Mouse (Mus musculus): ENCODE measurements around the gene P2rx2. TPM values are rescaled to one million over a fixed set of nuclear protein-coding genes. Genes with fewer than 3 reads are reported as not detected.

P2rx2 gene
- not detected for total RNA-seq (2021)

DNA sequence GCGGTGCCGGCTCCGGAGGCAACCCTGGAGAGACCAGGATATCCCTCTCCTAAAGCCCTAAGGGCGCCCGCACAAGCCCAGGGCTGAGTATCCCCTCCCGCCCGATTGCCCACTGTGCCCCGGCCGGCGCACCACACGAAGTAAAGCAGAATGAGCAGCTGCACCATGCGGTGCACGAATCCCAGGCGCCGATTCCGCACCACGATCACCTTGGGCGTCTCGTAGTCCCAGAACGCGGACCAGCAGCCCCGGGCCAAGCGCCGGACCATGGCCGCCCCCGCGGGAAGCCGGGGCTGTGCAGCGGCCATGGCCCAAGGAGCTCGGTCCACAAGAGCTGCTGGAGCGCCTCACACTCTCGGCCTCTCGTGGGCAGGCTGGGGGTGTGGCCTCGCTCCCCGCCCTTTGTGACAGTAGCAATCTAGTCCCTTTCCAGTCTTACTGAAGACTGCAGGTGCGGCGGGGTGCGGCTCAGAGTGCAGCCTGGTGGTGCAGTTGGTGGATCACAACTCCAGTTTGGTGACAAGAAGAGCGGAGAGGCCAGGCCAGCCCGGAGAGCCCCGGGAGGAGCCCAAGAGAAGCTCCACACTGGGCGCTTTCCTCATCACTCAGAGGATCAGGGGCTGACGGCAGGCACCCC, at the start of gene P2rx2:
Gene P2rx2, minus strand, starts transcription at position 565 of the 637 bp plus-strand sequence.
- peak in 1 of 2 experiments; percentile 11 for DNase-seq (ENCODE audit: low spot score in 2 of 2)
- intact Hi-C loops (cut with DNase I), result no loop called here

DNA sequence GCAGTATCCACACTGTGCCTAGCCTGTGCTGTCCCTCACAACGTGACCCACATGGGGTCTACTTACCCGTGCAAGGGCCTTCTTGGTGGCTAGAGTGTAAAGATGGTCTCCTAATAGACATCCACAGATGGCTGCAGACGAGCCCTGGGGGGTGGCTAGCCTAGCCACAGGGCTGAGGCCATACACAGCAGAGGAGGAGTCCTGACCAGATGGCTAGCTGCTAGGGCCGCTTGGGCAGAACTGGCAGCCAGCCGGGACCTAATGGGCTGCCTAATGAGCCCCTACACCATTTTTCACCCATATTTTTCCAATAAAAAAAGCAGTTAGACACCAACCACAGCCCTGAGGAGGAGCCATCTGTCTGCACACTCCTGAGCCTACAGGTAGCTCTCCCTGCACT, 49.7 kb upstream of the P2rx2 start:
- intact Hi-C loops (cut with DNase I), result no loop called here
- DNase-seq (ENCODE audit: low spot score in 2 of 2), result no peak

DNA sequence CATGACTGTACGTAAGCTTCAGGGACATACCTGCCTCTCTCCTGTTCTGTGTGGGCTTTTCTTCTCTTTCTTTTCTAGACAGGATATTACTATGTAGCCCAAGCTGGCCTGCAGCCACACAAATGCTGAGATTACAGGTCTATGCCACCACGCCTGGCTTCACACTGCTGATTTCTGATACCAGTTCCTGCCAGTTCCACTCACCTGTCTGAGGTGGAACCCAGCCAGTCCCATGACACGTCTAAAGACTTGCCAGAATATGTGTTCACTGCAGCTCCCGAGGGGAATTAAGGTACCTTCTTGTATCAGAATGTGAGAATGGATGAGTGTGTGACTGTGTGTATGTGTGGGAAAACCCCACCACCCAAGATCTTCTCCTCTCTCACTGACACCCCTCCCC, 47.6 kb upstream of the P2rx2 start:
- DNase-seq (ENCODE audit: low spot score in 2 of 2), result no peak
- intact Hi-C loops (cut with DNase I), result no loop called here

DNA sequence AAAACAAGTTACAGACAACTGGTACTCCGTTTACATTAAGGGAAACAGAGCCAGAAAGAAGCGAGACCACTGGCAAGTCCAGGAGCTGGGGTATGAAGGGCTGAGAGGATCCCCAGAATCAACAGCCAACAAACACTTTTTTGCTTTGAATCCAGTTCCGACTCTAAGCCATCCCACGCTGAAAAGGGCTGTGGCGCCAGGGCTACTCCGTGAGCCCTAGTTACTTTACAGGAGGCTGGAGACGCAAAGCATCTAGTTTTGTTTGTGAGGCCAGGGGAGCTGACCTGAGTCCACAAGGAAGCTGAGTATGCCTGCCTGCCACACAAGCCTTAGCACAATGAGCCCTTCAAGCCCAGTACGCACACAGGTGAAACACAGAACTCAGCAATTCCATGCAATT, 44.3 kb upstream of the P2rx2 start:
- intact Hi-C loops (cut with DNase I), result loop anchor here (5.0 kb wide), 1 partner anchor 40 kb away; no protein-coding TSS in a partner anchor
- DNase-seq (ENCODE audit: low spot score in 2 of 2), result no peak

DNA sequence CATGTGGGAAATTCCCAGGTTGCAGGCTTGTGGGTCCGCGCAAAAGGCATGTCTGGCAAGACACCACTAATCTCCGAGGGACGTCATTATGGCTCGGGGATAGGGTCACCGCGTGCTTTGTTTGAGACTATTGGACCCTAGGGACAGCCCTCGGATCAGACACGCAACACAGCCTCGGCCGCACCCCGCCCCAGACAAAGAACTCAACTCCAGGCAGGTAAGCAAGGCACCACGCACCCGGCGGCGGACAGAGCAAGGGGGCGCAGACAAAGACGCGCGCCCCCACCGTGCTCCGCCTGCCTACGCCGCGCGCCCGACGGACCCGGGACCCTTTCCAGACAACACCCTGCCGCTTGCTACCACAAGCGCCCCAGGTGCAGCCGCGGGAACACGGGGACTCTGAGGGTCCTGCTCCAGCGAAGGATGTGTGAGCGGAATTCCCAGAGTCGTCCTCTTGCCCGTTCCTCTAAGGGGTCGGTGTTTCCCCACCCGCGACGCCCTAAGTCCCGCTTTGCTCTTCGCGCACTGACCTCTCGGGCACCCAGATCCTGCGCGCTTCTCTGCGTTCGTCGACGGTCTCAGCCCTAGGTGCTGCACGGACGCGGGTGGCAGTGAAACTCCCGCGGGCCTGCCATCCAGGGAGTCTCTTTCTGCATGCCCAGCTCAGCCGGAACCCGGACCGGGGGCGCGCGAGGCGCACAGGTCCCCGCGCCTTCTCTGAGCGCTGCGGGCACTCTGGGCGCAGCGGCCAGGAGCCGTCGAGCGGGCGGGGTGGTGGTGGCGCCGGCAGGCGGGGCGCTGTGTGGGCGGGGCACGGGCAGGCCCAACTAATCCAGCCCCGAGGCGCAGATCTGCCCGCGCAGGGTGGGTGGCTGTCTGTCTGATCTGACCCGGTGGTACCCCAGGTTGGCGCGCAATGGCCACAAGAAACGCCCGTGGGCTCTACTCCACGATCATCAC, 43.6 kb upstream of the P2rx2 start:
- intact Hi-C loops (cut with DNase I), result loop anchor here (5.0 kb wide), 1 partner anchor 41 kb away; no protein-coding TSS in a partner anchor
- peak; percentile 45 to 65 for DNase-seq (ENCODE audit: low spot score in 2 of 2)

DNA sequence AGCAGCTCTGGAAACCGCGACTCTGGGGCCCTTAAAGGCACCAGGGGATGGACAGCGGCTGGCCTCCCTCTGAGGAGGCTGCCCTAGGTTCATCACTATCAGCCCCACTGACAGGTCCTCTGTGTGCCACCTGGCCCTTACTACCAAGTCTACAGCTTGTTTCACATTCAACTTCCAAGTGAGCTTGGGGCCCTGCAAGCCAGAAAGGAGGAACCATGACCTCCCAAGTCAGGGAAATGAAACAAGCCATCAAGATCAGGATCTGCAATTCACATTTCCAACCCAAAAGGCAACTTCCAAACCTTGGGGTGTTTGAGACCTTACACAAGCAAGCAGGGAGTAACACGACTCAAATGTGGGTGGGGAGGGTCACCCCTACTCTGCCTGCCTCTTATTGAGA, 42.3 kb upstream of the P2rx2 start:
- no peak for DNase-seq (ENCODE audit: low spot score in 2 of 2)
- intact Hi-C loops (cut with DNase I), result loop anchor here (5.0 kb wide), 1 partner anchor 42 kb away; no protein-coding TSS in a partner anchor

DNA sequence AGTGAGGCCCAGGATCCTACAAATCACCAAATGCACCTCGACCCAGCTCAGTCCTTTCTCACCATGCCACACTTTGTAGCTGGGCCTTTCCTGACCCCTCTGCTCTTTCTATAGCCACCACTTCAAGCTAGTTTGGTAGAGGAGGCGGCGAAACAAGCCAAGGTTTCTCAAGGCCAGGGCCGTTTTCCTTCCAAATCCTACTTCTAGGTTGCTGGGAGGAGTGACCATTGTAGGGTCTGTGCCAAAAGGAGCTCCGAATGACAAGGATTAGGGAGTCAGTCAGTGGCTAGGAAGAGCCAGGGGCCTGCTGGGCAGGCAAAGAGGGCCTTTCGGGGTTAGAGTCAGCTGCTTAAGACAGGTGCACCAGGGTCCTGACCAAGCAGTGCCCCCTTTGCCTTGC, 41.5 kb upstream of the P2rx2 start:
- DNase-seq (ENCODE audit: low spot score in 2 of 2), result no peak
- intact Hi-C loops (cut with DNase I), result no loop called here

DNA sequence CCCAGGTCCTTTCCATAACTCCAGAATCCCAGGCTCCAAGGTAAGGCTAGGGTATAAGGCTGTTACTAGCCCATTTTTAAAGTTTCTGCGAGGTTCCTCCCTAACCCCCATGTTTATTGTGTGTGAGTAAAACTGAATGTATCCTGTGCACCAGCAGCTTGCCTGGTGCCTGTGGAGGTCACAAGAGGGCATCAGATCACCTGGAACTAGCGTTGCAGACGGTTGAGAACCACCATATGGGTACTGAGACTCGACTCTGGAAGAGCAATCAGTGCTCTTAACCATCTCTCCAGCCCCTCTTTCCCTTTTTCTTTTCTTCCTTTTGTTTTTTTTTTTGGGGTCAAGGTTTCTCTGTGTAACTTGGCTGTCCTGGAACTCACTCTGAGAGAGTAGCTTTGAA, 36.8 kb upstream of the P2rx2 start:
- DNase-seq (ENCODE audit: low spot score in 2 of 2), result no peak
- intact Hi-C loops (cut with DNase I), result no loop called here

DNA sequence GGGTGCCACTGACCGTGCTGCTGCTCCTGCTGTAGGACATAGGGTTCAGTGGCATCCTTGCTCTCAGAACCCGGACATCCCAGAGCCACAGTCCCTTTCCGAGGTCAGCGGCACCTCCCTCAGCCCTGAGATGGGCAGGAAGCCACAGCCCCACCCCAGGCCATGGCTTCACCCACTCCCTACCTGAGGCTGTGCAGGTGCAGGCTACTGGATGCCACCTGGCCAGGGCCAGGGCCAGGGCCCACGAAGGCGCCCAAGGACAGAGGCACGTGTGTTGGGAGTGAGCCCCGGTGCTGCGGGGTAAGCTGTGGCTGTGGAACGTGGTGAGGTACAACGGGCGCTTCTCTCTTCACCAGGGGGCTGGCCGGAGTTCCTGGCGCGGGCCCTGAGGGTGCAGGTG, 36.1 kb upstream of the P2rx2 start:
- intact Hi-C loops (cut with DNase I), result no loop called here

DNA sequence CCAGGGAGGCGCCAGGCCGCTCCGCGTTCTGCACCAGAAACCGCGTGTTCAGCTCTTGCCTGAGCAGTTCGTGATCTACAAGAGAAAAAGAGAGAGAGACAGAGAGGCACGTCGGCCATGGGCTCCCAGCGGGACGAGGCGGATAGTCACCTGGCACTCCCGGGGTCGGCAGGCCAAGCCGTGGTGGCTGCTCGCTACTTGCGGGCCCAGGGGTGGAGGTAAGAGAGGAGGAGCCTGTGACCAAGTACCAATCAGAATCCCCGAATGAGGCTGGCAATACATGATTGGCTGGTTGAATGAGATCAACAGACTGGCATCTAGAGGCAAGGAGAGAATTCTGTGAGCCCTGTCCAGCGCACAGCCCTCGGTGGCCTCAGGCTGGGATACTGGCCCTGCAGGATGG, 35.2 kb upstream of the P2rx2 start:
- intact Hi-C loops (cut with DNase I), result no loop called here
- no peak for DNase-seq (ENCODE audit: low spot score in 2 of 2)

More for the DNA sequence above, 36.1 kb upstream of the P2rx2 start:
- DNase-seq (ENCODE audit: low spot score in 2 of 2), result no peak

DNA sequence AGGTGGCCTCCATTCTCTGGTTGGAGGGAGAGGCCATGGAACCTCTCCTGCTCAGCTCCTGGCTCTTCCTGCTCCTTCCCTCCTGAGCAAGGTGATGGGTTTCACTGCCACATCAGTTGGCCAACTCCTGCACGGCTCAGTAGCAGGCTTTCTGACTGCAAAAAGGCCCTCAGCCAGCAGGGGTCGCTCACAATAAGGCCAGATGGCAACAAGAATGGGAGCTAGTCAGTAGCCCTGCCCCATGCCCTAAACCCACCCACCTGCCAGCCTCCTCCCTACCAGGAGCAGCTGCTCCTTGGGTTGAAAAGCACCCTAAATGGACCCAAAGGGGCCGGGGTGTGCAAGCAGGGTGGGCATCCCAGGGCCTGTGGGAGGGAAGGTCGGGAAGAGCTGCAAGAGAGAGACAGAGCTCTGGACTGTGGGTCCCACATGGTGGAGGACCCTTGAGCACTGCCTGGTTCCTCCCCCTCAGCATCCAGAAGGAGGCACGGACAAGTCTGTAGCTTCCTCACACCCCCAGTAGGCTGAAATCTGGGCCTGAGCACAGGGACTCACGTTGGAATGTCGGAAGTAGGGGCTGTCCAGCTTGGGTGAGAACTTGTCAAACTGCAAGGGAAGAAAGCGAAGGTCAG, 33.9 kb upstream of the P2rx2 start:
- DNase-seq (ENCODE audit: low spot score in 2 of 2), result peak; percentile 62 to 69
- intact Hi-C loops (cut with DNase I), result no loop called here

DNA sequence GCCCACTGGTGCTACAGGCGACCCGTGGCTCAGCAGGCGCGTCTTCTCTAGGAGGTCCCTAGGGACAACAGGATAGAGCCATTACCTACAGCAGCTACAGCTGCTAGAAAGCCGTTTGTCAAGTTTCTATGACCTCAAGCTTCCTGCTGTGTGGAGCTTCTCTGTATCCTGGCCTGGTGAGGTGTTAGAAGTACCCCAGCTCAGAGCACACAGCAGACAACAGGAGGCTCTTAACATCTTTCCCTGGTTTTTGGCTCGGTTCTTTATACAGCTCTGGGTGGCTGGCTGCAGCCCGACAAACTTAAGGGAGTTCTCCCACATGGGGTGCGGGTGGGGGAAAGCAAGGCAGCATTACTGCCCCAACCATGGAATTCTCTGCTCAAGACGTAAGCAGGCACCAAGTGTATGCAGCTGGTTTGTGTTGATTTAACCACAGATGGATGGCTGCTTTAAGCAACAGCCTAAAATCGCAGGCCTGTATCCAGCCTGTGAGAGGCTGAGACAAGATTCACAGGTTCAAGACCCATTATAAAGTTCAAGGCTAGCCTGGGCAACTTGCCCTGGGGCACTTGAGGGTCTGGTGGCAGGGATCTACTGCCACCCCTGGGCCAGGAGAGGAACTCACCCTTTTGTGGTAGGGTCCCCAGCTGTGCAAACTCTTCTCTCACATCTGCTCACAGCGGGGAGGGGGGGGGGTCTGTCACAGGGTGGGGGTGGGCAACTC, 21.0 kb upstream of the P2rx2 start:
- peak in 1 of 2 experiments; percentile 24 for DNase-seq (ENCODE audit: low spot score in 2 of 2)
- intact Hi-C loops (cut with DNase I), result loop anchor here (5.0 kb wide), 1 partner anchor 68 kb away; no protein-coding TSS in a partner anchor

DNA sequence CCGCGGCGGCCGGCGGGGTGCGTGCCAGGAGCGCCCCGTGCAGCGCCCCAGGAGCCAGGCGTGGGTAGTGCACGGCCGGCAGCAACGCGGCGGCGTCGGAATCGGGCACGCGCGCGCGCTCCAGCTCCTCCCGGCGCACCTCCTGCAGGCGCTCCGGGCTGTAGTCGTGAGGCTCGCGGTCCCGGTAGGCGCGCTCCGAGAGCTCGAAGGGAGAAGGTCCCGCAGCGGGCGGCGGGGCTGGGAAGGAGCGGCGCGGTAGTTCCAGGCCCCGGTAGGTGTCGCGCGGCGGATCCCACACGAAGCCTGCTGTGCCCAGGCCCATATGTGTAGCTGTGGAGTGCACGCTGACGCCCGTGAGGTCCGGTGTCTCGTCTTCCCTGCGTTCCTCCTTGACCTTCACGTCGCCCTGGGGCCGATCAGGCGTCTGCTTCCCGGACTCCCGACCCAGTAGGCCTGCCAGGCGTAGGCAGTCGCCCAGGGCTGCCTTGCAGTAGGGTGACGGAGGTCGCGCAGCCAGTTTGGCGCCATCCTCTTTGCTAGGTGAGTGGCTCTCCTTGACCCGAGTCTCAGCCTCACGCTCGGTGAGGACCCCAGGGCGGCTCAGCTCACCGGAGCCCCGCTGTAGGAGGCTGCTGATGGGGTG, 20.3 kb upstream of the P2rx2 start:
- DNase-seq (ENCODE audit: low spot score in 2 of 2), result peak; percentile 78 to 88
- intact Hi-C loops (cut with DNase I), result loop anchor here (5.0 kb wide), 1 partner anchor 69 kb away; no protein-coding TSS in a partner anchor

DNA sequence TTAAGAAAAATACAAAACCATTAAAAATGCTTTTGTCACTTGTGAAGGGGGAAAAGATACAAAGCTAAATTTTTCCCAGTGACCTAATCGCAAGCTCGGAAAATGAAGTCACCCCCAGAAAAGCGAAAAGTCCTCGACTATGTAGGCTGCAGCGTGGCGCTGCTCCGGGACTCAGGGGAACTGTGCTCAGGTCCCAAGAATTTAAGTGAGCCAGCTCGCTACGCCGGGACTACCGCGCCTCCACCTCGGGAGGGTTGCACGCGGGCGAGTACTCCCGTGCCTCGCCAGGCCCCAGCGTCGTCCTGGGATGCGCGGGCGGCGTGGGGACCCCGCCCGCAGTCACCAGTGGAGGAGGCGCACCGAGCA, 19.8 kb upstream of the P2rx2 start:
- intact Hi-C loops (cut with DNase I), result loop anchor here (5.0 kb wide), 1 partner anchor 70 kb away; no protein-coding TSS in a partner anchor
- DNase-seq (ENCODE audit: low spot score in 2 of 2), result no peak

DNA sequence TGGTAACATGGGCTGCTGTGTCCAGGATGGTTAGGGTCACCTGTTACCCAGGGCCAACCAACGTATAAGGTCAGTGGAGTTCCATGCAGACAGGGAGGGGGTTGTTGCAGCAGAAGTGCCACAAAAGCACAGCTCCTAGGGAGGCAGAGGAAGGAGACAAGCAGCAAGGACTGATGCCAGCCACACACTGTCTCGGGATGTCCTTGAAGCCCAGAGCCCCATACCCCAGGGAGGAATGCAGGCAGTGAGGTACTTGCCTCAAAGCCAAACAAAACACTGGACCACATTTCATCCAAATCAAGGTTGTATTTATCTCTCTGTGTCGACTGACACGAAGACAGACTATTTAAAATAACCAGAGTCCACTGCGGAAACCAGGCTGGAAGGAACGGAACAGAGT, 18.5 kb upstream of the P2rx2 start:
- intact Hi-C loops (cut with DNase I), result loop anchor here (5.0 kb wide), 1 partner anchor 71 kb away; no protein-coding TSS in a partner anchor
- no peak for DNase-seq (ENCODE audit: low spot score in 2 of 2)

DNA sequence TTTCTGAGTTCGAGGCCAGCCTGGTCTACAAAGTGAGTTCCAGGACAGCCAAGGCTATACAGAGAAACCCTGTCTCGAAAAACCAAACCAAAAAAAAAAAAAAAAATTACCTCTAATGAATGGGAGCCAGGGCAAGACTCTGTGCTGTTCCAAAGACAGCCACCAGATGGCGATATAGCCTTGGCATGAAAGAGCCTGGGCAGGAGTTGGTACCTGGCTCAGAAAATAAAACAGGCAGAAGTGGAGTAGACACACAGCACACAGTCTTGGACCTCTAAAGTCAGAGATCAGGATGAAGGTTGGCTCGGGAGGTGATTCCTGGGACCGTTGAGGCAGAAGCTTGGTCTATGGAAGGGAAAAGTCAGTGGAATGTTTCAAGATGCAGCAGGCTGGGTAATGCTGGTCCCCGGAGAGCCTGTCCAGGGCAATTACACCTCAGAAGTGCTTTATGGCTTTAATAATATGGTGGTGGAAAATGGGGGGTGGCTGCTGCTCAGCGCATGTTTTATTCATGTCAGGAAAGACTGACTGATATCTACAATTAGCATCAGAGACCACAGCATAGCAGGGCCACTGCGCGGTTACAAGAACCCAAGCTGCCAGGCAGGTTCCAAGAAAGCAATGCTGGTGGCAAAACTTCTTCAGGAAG, 14.6 kb upstream of the P2rx2 start:
- peak; percentile 69 to 76 for DNase-seq (ENCODE audit: low spot score in 2 of 2)
- intact Hi-C loops (cut with DNase I), result loop anchor here (5.0 kb wide), 1 partner anchor 280 kb away; no protein-coding TSS in a partner anchor

DNA sequence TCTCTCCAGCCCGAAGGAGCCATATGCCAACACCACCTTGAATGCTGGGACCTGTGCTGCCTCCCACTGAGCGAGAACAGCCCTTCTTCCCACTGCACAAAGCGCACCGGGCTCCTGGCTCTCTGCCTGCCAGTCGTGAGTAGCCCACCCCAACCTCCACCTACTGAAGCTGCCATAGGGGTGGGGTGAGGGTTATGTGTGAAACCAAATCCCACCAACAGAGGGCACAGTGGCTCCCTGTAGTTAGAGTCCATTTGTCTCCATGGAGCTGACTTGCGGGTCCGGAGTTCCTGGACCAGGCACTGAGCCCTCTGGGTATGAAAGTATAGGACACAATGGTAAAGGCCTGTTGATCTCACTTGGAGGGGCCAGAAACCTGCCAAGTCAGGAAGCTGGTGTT, 11.7 kb upstream of the P2rx2 start:
- DNase-seq (ENCODE audit: low spot score in 2 of 2), result no peak
- intact Hi-C loops (cut with DNase I), result loop anchor here (5.0 kb wide), 1 partner anchor 283 kb away; no protein-coding TSS in a partner anchor

DNA sequence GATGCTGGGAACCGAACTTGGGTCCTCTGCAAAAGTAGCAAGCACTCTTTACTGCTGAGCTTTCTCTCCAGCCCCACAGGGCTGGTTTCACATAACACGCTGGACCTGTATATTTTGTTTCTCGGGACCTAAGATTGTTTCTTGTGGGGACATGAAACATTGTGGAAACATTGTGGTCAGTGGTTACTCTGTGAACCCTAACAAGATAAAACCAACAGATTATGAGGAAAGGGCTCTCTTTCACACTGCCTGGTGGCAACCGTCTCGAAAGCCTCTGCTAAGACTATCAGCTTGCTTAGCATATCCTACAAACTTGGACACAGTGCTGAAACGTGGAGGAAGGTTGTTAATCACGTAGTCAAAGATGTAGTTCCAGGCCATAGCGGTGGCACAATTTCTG, 4.0 kb upstream of the P2rx2 start:
- DNase-seq (ENCODE audit: low spot score in 2 of 2), result no peak
- intact Hi-C loops (cut with DNase I), result no loop called here
